Mouse (Mus musculus) thymus, adult 2 months (tissue): ENCODE data around the gene Stk11. TPM values are rescaled to one million over a fixed set of nuclear protein-coding genes. Genes with fewer than 3 reads are reported as not detected.

Source experiments
- DNase-seq: peaks from one replicate; pipeline ENCODE4 v3.0.0; 2021
- H3K27ac ChIP-seq: fragments of 200-500 bp; 2 replicates; pipeline ENCODE4 v1.5.1; 2012; ENCODE audit warnings: low read length, control low read depth; ENCODE audit not compliant: control insufficient read depth, insufficient read depth
- H3K27me3 ChIP-seq: fragments of 200-500 bp; 2 replicates; pipeline ENCODE4 v1.6.1; 2012; ENCODE audit warnings: mild to moderate bottlenecking, low read length, moderate library complexity, mixed read lengths; ENCODE audit not compliant: control insufficient read depth, insufficient read depth
- H3K36me3 ChIP-seq: fragments of 200-500 bp; 2 replicates; pipeline ENCODE4 v1.6.1; 2012; ENCODE audit warnings: mild to moderate bottlenecking, low read length, moderate library complexity; ENCODE audit not compliant: control insufficient read depth, insufficient read depth
- H3K4me1 ChIP-seq: fragments of 200-500 bp; replicated peaks from 2 replicates; pipeline ENCODE4 v1.6.1; 2012; ENCODE audit warnings: low read length; ENCODE audit not compliant: control insufficient read depth, insufficient read depth
- H3K4me3 ChIP-seq: fragments of 200-500 bp; 2 replicates; pipeline ENCODE4 v1.5.1; 2012; ENCODE audit warnings: mild to moderate bottlenecking, low read length, control low read depth, moderate library complexity; ENCODE audit not compliant: control insufficient read depth, insufficient read depth
- CTCF ChIP-seq: fragments of 200-500 bp; IDR thresholded peaks from 2 replicates; pipeline ENCODE4 v1.5.1; 2012; ENCODE audit warnings: mild to moderate bottlenecking, control low read depth, low read length, moderate library complexity, borderline replicate concordance; ENCODE audit not compliant: control insufficient read depth, poor library complexity, insufficient read depth; ENCODE audit errors: extremely low read depth
- POLR2A ChIP-seq: fragments of 200-500 bp; IDR thresholded peaks from 2 replicates; pipeline ENCODE4 v1.6.1; 2012; ENCODE audit warnings: mild to moderate bottlenecking, low read length, control low read depth, moderate library complexity; ENCODE audit not compliant: control insufficient read depth, poor library complexity, insufficient read depth; ENCODE audit errors: extremely low read depth
- WGBS: fragments of 180-500 bp; shearing (Covaris S2); methylation state at CpG from one replicate; pipeline ENCODE4 v1.1.7; 2018; 5-methylcytosine and 5-hydroxymethylcytosine counted together
- polyA plus RNA-seq: library from polyadenylated mRNA; depleted of rRNA; stranded (reverse); fragments of >200 nt; gene quantifications from 2 replicates; pipeline ENCODE4 v1.2.3, GENCODE M21; 2012

Stk11 gene
- polyA plus RNA-seq, 1 experiment: 270 TPM

DNA sequence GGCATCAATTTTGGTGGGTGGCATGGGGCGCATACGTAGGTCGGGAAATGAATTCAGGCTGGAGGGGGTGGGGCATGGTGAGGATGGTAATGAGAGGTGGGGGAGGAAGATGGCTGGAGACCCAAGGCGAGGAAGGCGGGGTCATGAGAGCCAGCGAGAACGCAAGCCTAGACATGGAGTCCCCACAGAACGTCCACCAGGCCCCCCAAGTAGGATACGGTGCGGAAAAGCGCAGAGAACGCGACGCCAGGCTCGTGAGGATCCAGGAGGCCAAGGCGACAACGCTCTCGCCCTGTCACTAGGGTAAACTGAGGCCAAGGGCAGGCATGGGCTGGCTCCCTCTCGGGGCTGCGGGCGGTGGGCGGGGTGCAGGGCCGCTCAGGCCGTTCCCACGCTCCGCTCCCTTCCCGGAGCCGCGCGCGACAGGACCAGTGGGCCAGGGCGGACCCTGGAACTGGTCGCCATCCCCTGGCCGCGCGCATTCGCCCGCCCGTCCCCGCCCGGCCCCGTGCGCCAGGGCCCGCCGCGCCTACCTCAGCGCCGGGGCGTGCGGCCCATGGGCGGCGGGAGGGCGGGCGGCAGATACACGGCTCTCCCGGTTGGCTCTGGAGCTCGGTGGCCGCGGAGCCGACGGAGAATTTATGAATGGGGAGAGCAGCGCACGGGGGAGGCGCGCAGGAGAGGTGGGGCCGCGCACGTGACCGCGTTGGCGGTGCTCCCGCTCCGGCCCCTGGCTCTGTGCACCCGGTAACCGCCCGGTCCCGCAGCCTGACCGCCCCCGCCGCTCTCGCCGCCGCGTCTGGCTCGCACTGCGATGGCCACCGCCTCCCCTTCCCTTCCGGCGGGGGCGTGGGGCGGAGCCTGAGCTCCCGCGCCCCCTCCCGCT, 23.2 kb downstream of the Stk11 start, which contains the start of gene Atp5d:
Atp5d (plus strand) TSS at position 80 of the 886 bp plus-strand sequence.
- 1% methylated on average over 94 of the region's 94 CpGs for WGBS
- TF ChIP-seq CTCF: no peak
- peak; percentile 58 for TF ChIP-seq POLR2A
- no peaks in the 10 kb centered on the region; the same call in 1 of the 2 replicates for H3K27me3 ChIP-seq
- no peaks in the 10 kb centered on the region for H3K36me3 ChIP-seq
- H3K27ac ChIP-seq: no peak within 1 kb of the TSS
- peaks cover 40% of the 10 kb centered on the region for H3K4me1 ChIP-seq
- peak within 1 kb of the TSS; percentile 49 for H3K4me3 ChIP-seq
- peak; percentile 51 for DNase-seq

DNA sequence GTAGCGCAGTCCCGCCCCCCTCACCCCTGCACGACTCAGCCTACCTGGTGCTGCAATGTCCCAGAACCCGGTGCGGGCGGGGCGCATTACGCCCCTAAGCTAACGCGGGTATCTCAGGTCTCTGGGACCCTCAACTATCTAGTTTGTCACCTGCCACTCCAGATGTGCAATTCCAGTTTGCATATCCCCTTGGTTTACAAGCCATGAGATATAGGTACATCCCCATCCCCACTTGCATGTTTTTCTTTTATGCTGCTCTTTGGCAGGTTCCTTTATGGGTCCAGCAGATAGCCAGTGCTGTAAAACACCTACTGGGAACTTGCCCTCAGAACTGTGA, 23.8 kb downstream of the Stk11 start:
- WGBS: 2% methylated on average over 10 of the region's 10 CpGs
- Histone ChIP-seq H3K4me1 (peaks cover 40% of the 10 kb centered on the region), H3K4me3 (peak overlapping the region; percentile 44), H3K27ac (no peak overlapping the region), H3K27me3 (no peaks in the 10 kb centered on the region; the same call in 1 of the 2 replicates), H3K36me3 (no peaks in the 10 kb centered on the region)
- TF ChIP-seq POLR2A: no peak
- TF ChIP-seq CTCF: no peak
- DNase-seq: no peak

DNA sequence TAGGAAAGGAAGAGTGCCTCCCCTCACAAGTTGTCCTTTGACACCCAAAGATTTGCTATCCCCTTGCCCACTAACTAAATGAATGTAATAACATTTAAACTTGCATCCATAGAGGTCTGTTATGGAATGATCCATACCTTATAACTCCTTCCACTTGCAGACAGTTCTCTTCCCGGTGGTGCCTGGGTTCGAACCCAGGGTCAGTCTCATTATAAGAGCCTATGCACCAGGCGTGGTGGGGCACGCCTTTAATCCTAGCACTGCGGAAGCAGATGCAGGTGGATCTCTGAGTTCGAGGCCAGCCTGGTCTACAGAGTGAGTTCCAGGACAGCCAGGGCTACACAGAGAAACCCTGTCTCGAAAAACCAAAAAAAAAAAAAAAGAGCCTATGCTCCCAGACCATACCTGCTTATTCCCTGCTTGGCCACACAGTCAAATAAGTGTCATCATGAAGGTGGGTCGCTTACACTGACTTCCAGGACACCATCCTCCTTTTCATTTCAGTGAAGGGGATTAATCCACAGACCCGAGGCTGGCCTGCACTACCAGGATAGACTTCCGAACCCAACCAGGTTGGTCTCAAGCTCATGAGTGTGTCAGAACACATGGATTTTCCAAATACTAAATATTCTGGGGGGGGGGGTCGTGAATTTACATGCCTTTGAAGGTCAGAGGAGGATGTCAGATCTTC, 24.5 kb downstream of the Stk11 start:
- Histone ChIP-seq H3K36me3 (no peaks in the 10 kb centered on the region), H3K4me3 (no peak overlapping the region), H3K27ac (no peak overlapping the region), H3K27me3 (no peaks in the 10 kb centered on the region; the same call in 1 of the 2 replicates), H3K4me1 (peaks cover 40% of the 10 kb centered on the region)
- TF ChIP-seq POLR2A (no peak), CTCF (no peak)
- WGBS: 85% methylated on average over 11 of the region's 11 CpGs
- DNase-seq: no peak

DNA sequence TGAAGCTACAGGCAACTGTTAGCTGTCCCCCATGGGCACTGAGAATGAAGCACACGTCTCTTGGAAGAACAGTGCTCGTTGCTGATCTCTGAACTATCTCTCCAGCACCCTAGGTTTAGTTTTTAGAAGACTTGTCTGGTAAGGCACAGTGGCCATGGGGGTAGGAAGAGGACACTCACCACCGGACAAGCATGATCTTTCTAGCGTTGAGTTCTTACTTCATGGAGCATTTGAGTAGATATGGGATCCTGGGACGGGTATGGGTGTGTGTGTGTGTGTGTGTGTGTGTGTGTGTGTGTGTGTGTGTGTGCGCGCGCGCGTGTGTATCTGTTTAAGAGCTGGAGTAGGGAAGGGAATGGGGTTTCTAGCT, 25.0 kb downstream of the Stk11 start, which contains the start of gene Cbarp:
Cbarp (minus strand) TSS at position 170 of the 370 bp plus-strand sequence.
- no peak for DNase-seq
- Histone ChIP-seq H3K27ac (peak within 1 kb of the TSS; percentile 83), H3K4me3 (peak within 1 kb of the TSS; percentile 36), H3K27me3 (no peaks in the 10 kb centered on the region; the same call in 1 of the 2 replicates), H3K36me3 (no peaks in the 10 kb centered on the region), H3K4me1 (peaks cover 40% of the 10 kb centered on the region)
- WGBS: 86% methylated on average over 10 of the region's 10 CpGs
- TF ChIP-seq POLR2A (no peak), CTCF (no peak)

DNA sequence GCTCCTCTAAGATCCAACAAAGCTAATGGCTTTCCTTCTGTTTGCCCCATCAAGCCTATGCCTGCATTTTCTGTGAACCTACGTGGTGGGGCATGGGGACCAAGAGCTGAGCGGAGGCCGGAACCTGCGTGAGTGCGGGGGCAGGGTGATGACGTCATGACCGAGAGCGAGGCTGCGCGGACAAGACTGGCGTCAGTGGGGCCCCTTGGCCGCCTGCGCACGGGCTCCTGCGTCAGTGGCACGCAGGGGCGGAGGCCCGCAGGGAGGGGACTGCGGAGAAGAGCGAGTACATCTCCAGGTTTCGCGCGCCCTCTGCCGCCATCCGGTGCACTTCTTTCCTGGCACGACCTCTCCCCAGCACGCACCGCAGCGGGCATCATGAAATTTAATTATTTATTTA, 25.6 kb downstream of the Stk11 start:
- H3K27ac ChIP-seq: peak overlapping the region; percentile 83
- H3K4me1 ChIP-seq: peaks cover 40% of the 10 kb centered on the region
- H3K27me3 ChIP-seq: no peaks in the 10 kb centered on the region; the same call in 1 of the 2 replicates
- no peaks in the 10 kb centered on the region for H3K36me3 ChIP-seq
- TF ChIP-seq CTCF: peak; percentile 69; the same call in 1 of the 2 replicates
- peak; percentile 71 for TF ChIP-seq POLR2A
- WGBS: under 1% methylated on average over 29 of the region's 29 CpGs
- peak; percentile 96 for DNase-seq
- H3K4me3 ChIP-seq: peak overlapping the region; percentile 36

DNA sequence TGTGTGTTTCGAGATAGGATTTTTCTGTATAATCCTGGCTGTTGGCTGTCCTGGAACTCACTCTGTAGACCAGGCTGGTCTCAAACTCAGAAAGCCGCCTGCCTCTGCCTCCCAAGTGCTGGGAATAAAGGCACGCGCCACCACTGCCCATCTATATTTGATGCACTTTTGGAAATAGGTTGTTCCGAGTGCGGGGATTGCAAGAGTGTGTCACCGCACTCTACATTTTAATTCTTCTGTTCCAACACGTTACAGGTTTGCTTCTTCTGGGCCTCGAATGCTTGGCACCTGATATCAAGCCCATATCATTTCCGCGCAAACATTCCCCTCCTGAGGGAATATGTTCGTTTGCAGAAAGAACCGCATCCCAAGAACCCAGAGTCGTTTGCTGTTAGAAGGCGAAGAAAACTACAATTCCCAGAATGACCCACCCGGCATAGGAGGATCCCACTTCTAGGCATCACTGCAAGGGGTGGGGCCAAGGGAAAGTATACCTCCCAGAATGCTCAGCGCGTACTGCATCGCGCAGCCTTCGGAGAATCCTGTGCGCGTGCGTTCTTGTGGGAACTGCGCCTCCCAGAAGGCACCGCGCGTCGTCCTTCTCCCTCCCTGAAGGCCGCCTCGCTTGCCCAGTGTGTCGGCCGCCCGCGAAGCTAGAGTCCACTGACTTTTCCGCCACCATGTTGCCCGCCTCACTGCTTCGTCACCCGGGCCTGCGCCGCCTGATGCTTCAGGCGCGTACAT, 26.4 kb downstream of the Stk11 start:
- no peaks in the 10 kb centered on the region; the same call in 1 of the 2 replicates for H3K27me3 ChIP-seq
- peaks cover 36% of the 10 kb centered on the region for H3K4me1 ChIP-seq
- DNase-seq: peak; percentile 94
- H3K27ac ChIP-seq: peak overlapping the region; percentile 9; the same call in 1 of the 2 replicates
- TF ChIP-seq CTCF: 0 out of 2 replicates have a peak, but pooled peaks have one; percentile 48
- peak; percentile 63; the same call in 1 of the 2 replicates for TF ChIP-seq POLR2A
- H3K4me3 ChIP-seq: peak overlapping the region; percentile 93
- H3K36me3 ChIP-seq: no peaks in the 10 kb centered on the region
- WGBS: under 1% methylated on average over 43 of the region's 43 CpGs
